Mouse (Mus musculus) bone marrow, adult 2 months (tissue): ENCODE measurements at regions not wholly inside any gene's neighbourhood (a gene's known extent, or its start where the extent isn't known, plus 50 kb on each side); places are given as distances from the start of the nearest gene placed in this dataset.

Experiments
- H3K27ac ChIP-seq: fragments of 200-500 bp; 2 replicates; pipeline ENCODE4 v1.5.1; 2012; ENCODE audit warnings: low read depth, mild to moderate bottlenecking, control low read depth, inconsistent platforms, low read length; ENCODE audit not compliant: control insufficient read depth, poor library complexity, insufficient read depth
- H3K4me1 ChIP-seq: fragments of 200-500 bp; 2 replicates; pipeline ENCODE4 v1.6.1; 2011; ENCODE audit warnings: low read length; ENCODE audit not compliant: control insufficient read depth, insufficient read depth
- H3K4me3 ChIP-seq: fragments of 200-500 bp; replicated peaks from 2 replicates; pipeline ENCODE3; 2011; ENCODE audit warnings: mild to moderate bottlenecking, low read depth, low read length, control low read depth; ENCODE audit not compliant: control insufficient read depth
- CTCF ChIP-seq: fragments of 200-500 bp; IDR thresholded peaks from 2 replicates; pipeline ENCODE4 v1.5.1; 2011; ENCODE audit warnings: low read length, control low read depth; ENCODE audit not compliant: control insufficient read depth, insufficient read depth
- POLR2A ChIP-seq: fragments of 200-500 bp; IDR thresholded peaks from 2 replicates; pipeline ENCODE4 v1.6.1; 2011; ENCODE audit warnings: low read depth, mild to moderate bottlenecking, control low read depth, low read length, borderline replicate concordance; ENCODE audit not compliant: control insufficient read depth
- WGBS: fragments of 180-500 bp; shearing (Covaris S2); methylation state at CpG from one replicate; pipeline ENCODE4 v1.1.7; 2018; 5-methylcytosine and 5-hydroxymethylcytosine counted together

GRCm38 (mm10) chr6:11727370-11727769 lies 179.9 kb downstream of the Ndufa4 start:
- TF ChIP-seq POLR2A, result no peak
- no peak for TF ChIP-seq CTCF
- no peaks in the 10 kb centered on the region; the same call in 1 of the 2 replicates for H3K4me1 ChIP-seq
- H3K4me3 ChIP-seq, result no peak overlapping the region
- 10% methylated on average over 5 of the region's 5 CpGs for WGBS
- H3K27ac ChIP-seq, result no peak overlapping the region

DNA sequence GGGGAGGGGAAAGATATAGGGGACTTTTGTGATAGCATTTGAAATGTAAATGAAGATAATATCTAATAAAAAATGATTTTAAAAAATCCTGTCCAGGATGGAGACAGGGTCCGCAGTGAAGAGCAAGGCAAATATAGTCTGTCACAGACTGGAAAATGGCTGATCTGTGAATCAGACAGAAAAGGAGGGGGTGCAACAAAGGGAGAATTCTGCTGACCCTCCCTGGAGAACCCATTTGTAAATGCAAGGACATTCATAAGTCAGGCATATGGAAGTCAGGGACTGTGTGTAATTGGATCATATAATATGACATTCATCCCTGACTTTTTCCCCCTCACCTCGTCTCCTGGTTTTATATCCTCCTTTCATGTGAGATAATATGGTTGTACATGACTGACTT lies 183.8 kb downstream of the Ndufa4 start:
- no peak overlapping the region for H3K4me3 ChIP-seq
- no peaks in the 10 kb centered on the region; the same call in 1 of the 2 replicates for H3K4me1 ChIP-seq
- H3K27ac ChIP-seq, result no peak overlapping the region
- 85% methylated on average over 2 of the region's 2 CpGs for WGBS
- TF ChIP-seq CTCF (no peak), POLR2A (no peak)

DNA sequence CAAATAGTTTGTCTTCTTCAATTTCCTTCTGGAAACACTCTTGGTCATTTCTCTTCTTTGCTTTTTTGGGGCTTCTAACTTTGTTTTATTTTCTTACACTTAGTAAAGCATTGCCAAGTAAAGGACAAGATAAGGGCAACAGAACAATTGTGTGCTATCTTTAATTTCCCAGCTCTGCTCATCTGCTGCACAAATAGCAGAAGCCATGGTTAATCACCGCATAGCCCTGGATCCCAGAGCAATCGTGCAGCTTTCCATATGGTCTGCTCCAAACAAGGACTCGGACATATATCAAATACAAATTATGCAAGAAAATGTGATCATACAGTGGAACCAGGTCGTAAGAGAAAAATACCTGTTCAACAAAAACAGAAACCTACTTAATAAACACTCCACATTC lies 187.0 kb downstream of the Ndufa4 start:
- WGBS, result 65% methylated on average over 4 of the region's 4 CpGs
- no peak overlapping the region for H3K27ac ChIP-seq
- H3K4me3 ChIP-seq, result no peak overlapping the region
- TF ChIP-seq POLR2A, result no peak
- no peaks in the 10 kb centered on the region for H3K4me1 ChIP-seq

- TF ChIP-seq POLR2A, result no peak
- TF ChIP-seq CTCF, result no peak
- no peak overlapping the region for H3K4me3 ChIP-seq
- 86% methylated on average over 2 of the region's 2 CpGs for WGBS
Observed at GRCm38 (mm10) chr6:11710581-11710980, 196.7 kb downstream of the Ndufa4 start.

GRCm38 (mm10) chr6:11709465-11709864 lies 197.8 kb downstream of the Ndufa4 start:
- H3K27ac ChIP-seq, result no peak overlapping the region
- no peak overlapping the region for H3K4me3 ChIP-seq
- no peaks in the 10 kb centered on the region for H3K4me1 ChIP-seq
- TF ChIP-seq POLR2A (no peak), CTCF (no peak)

More at GRCm38 (mm10) chr6:11710581-11710980, 196.7 kb downstream of the Ndufa4 start:
- H3K4me1 ChIP-seq, result no peaks in the 10 kb centered on the region
- no peak overlapping the region for H3K27ac ChIP-seq
